Mouse (Mus musculus) heart, embryonic 11.5 days (tissue): Measurements from ENCODE around the gene Anks6. TPM values are rescaled to one million over a fixed set of nuclear protein-coding genes. Genes with fewer than 3 reads are reported as not detected.

Source experiments
- ATAC-seq: fragments of 200-750 bp; cut with Nextera tagmentation; replicated peaks from 2 replicates; pipeline ENCODE4 v1.8.0; 2017; ENCODE audit warnings: moderate library complexity; ENCODE audit not compliant: insufficient number of reproducible peaks, low FRiP score, low TSS enrichment
- H3K27ac ChIP-seq: fragments of 300-500 bp; sonication (generic); 2 replicates; pipeline ENCODE4 v1.5.1; 2014; ENCODE audit warnings: mild to moderate bottlenecking, low read depth, low read length
- H3K27me3 ChIP-seq: fragments of 300-500 bp; sonication (generic); 2 replicates; pipeline ENCODE4 v1.6.1; 2014; ENCODE audit warnings: mild to moderate bottlenecking, low read length, mixed read lengths; ENCODE audit not compliant: control insufficient read depth, insufficient read depth
- H3K36me3 ChIP-seq: fragments of 300-500 bp; sonication (generic); 2 replicates; pipeline ENCODE4 v1.6.1; 2014; ENCODE audit warnings: mild to moderate bottlenecking, low read length, moderate library complexity, mixed read lengths; ENCODE audit not compliant: control insufficient read depth, insufficient read depth
- H3K4me1 ChIP-seq: fragments of 300-500 bp; sonication (generic); 2 replicates; pipeline ENCODE4 v1.6.1; 2014; ENCODE audit warnings: low read length; ENCODE audit not compliant: control insufficient read depth, insufficient read depth
- H3K4me2 ChIP-seq: fragments of 300-500 bp; sonication (generic); 2 replicates; pipeline ENCODE4 v1.6.1; 2014; ENCODE audit warnings: mild to moderate bottlenecking, moderate library complexity
- H3K4me3 ChIP-seq: fragments of 300-500 bp; sonication (generic); 2 replicates; pipeline ENCODE4 v1.5.1; 2014; ENCODE audit warnings: low read depth, low read length
- H3K9ac ChIP-seq: fragments of 300-500 bp; sonication (generic); 2 replicates; pipeline ENCODE4 v1.6.1; 2014; ENCODE audit warnings: mild to moderate bottlenecking, low read depth, low read length, moderate library complexity
- H3K9me3 ChIP-seq: fragments of 300-500 bp; sonication (generic); replicated peaks from 2 replicates; pipeline ENCODE4 v1.6.1; 2016; ENCODE audit warnings: low read length; ENCODE audit not compliant: control insufficient read depth
- WGBS: fragments of 180-500 bp; shearing (Covaris S2); extraction: QIAGEN DNeasy Blood & Tissue Kit; methylation state at CpG from one replicate; pipeline ENCODE4 v1.1.7; 2014; ENCODE audit not compliant: insufficient replicate concordance; 5-methylcytosine and 5-hydroxymethylcytosine counted together
- polyA plus RNA-seq: library from polyadenylated mRNA; unstranded; fragments of >200 nt; fragmentation: Nextera tagmentation; extraction: Ambion mirVana; gene quantifications from 2 replicates; pipeline ENCODE4 v1.2.1, GENCODE M21; 2014

The Anks6 gene
- polyA plus RNA-seq, 1 experiment from 2014 or later = 1.4 TPM

DNA sequence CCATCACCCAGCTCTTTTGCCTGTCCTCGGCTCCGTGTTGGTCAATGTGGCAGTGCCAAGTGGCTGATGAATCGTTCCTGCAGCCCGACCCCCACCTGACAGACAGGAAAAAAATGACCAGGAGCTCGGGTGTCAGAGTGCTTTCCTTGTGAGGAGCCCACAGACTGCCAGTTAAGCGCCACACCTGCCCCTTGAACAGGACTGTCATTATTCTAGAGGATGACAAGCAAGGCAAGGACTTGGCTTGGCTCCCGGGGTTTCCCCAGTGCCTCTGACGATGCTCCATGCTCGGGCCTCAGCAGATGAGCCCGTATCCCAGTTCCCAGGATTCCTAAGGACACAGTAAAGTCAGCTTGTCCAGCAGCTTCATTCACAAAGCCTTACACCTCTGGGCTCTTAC lies 44.8 kb downstream of the Anks6 start:
- peaks cover 4% of the 10 kb centered on the region for H3K27me3 ChIP-seq
- no peak for ATAC-seq
- no peak overlapping the region for H3K4me2 ChIP-seq
- no peak overlapping the region for H3K9ac ChIP-seq
- no peak overlapping the region for H3K27ac ChIP-seq
- no peak overlapping the region for H3K4me3 ChIP-seq
- H3K4me1 ChIP-seq = peaks cover 6% of the 10 kb centered on the region
- 65% methylated on average over 10 of the region's 10 CpGs for WGBS
- no peaks in the 10 kb centered on the region for H3K36me3 ChIP-seq
- H3K9me3 ChIP-seq = no peaks in the 10 kb centered on the region

DNA sequence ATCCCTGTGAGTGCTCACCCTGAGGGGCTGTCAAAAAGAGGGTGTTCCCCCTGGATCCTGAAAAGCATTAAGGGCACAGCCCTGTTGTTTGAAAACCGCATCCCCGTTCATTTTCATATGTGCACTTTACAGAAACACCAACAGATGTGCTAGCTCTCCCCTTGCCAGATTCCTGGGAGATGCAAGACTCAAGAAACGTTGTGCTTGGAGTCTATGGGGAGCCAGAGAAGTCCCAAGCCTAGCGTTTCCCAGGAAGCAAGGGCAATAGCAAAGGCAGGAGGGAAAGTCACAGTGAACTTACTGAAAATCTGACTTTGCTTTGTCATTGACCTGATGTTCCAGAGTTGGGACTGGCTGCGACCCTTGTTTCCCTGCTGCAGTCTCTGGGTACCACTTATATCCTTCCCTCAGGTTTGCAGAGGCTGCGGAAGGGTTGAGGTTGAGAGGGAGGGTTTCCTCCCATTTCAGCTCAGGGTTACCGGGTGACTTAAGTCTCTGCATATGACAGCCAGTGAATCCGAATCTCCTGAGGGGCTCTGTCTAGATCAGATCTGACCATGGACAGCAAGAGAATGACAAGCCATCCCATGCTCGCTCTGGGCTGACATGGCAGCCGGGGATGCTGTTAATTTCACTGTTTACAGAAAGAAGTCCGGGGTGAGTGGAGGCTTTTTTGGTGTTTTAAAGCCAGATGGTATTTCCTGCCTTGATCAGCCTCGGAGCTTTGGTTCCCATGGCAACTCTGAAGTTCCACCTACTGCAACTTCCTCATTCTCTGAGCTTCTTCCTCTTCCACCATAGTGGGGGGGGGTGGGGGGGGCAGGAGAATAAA lies 46.6 kb downstream of the Anks6 start:
- Histone ChIP-seq H3K27ac (no peak overlapping the region), H3K27me3 (peaks cover 4% of the 10 kb centered on the region), H3K4me2 (peak overlapping the region; percentile 4; the same call in 1 of the 2 replicates), H3K4me3 (no peak overlapping the region), H3K9ac (no peak overlapping the region), H3K9me3 (no peaks in the 10 kb centered on the region), H3K4me1 (peaks cover 6% of the 10 kb centered on the region), H3K36me3 (no peaks in the 10 kb centered on the region)
- no peak for ATAC-seq
- 48% methylated on average over 12 of the region's 12 CpGs for WGBS

DNA sequence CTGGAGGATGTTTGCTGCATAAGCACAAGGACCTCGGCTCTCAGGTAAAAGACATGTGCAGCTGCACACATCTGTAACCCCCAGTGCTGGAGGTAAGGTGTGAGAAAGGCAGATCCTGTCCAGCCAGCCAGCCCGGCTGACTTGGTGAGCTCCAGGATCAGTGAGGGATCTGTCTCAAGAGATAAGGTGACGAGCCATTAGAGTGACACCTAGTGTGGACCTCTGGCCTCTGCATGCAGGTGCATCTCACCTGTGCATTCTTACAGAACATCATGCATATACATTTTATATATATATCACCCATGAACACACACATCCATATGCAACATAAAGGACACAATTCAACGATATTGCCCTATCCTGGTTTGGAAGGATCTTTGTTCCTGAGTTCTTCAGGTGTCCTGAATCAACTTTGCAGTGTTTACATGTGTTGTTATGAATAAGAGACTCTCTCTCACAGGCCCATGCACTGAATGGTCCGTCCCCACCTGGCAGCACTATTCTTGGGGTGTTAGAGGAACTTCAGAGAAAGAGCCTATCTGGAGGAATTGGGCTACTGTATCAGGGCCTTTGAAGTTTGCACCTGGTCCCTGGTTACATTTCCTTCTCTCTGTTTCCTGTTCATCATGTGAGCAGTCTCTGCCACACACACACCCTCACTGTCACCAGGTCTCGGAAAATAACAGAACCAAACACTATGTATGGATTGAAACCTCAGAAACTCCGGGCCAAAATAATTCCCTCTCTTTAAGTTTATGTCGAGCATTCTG lies 56.4 kb downstream of the Anks6 start:
- Histone ChIP-seq H3K9me3 (no peaks in the 10 kb centered on the region), H3K36me3 (no peaks in the 10 kb centered on the region), H3K27ac (no peak overlapping the region), H3K9ac (no peak overlapping the region), H3K4me3 (no peak overlapping the region), H3K27me3 (peaks cover 9% of the 10 kb centered on the region), H3K4me2 (no peak overlapping the region), H3K4me1 (no peaks in the 10 kb centered on the region)
- ATAC-seq = no peak
- 50% methylated on average over 8 of the region's 8 CpGs for WGBS

GRCm38 (mm10) chr4:46997969-46998368 lies 59.3 kb downstream of the Anks6 start:
- H3K4me2 ChIP-seq = no peak overlapping the region
- no peak overlapping the region for H3K27ac ChIP-seq
- no peaks in the 10 kb centered on the region for H3K9me3 ChIP-seq
- H3K36me3 ChIP-seq = no peaks in the 10 kb centered on the region
- H3K4me1 ChIP-seq = no peaks in the 10 kb centered on the region
- peaks cover 27% of the 10 kb centered on the region for H3K27me3 ChIP-seq
- no peak overlapping the region for H3K4me3 ChIP-seq
- WGBS = 76% methylated on average over 2 of the region's 2 CpGs
- H3K9ac ChIP-seq = no peak overlapping the region
- no peak for ATAC-seq

DNA sequence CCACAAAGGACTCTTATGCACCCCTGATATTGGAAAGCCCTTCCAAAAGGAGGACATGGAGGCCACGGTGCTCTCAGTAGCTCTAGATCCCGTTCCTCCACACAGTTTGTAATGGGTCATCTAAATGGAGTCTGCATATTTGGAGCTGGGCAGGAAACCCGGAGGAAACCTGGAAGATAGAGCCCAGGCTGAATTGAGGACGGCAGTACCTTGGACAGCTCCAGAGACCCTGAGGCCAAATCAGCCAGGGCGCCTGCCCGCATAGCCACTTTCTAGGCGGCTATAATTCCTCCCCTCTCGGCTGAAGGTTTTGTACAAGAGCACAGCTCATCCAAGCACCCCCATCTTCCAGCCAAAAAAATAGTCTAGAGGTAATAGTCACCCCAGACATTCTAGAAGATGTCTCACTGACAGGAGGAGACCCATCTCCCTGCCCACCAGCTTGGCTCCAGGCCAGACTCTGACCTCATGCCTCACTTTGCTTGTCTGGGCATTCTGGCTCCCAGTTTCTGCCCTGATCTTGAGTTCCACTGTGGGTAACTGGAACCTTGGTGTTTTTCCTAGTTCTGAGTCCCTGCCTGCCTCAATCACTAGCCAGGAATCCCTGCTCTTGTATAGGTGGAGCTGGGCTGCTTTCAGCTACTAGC lies 64.3 kb downstream of the Anks6 start:
- Histone ChIP-seq H3K36me3 (no peaks in the 10 kb centered on the region), H3K4me3 (no peak overlapping the region), H3K4me2 (no peak overlapping the region), H3K9me3 (no peaks in the 10 kb centered on the region), H3K9ac (no peak overlapping the region), H3K4me1 (peaks cover 12% of the 10 kb centered on the region; the same call in 1 of the 2 replicates), H3K27me3 (peaks cover 68% of the 10 kb centered on the region), H3K27ac (no peak overlapping the region)
- no peak for ATAC-seq
- WGBS = 6% methylated on average over 8 of the region's 8 CpGs

- no peaks in the 10 kb centered on the region for H3K36me3 ChIP-seq
- peak overlapping the region; percentile 50 for H3K4me3 ChIP-seq
- no peak overlapping the region for H3K9ac ChIP-seq
- no peak for ATAC-seq
- H3K27me3 ChIP-seq = peaks cover 66% of the 10 kb centered on the region
- 2% methylated on average over 31 of the region's 31 CpGs for WGBS
- H3K27ac ChIP-seq = no peak overlapping the region
- peaks cover 12% of the 10 kb centered on the region; the same call in 1 of the 2 replicates for H3K4me1 ChIP-seq
- H3K9me3 ChIP-seq = no peaks in the 10 kb centered on the region
- peak overlapping the region; percentile 88 for H3K4me2 ChIP-seq
Observed at GRCm38 (mm10) chr4:46991959-46992316, 65.3 kb downstream of the Anks6 start.

GRCm38 (mm10) chr4:46991016-46991958 lies 65.9 kb downstream of the Anks6 start, which contains the start of gene Gabbr2:
Gabbr2 (minus strand) TSS chr4:46991873.
- H3K4me3 ChIP-seq = peak within 1 kb of the TSS; percentile 50
- WGBS = 1% methylated on average over 81 of the region's 134 CpGs

More at GRCm38 (mm10) chr4:46991016-46991958, 65.9 kb downstream of the Anks6 start, which contains the start of gene Gabbr2:
- no peak within 1 kb of the TSS for H3K27ac ChIP-seq
- no peak for ATAC-seq
- H3K9me3 ChIP-seq = no peaks in the 10 kb centered on the region
- H3K9ac ChIP-seq = no peak within 1 kb of the TSS
- H3K4me1 ChIP-seq = peaks cover 12% of the 10 kb centered on the region; the same call in 1 of the 2 replicates
- H3K36me3 ChIP-seq = no peaks in the 10 kb centered on the region
- peak within 1 kb of the TSS; percentile 88 for H3K4me2 ChIP-seq
- peaks cover 66% of the 10 kb centered on the region for H3K27me3 ChIP-seq
